Mouse (Mus musculus): ENCODE results near the gene Fbxo7. TPM values are rescaled to one million over a fixed set of nuclear protein-coding genes. Genes with fewer than 3 reads are reported as not detected.

Fbxo7 gene
- polyA plus RNA-seq, 1 experiment from 2014 or later, result 28.5 TPM

DNA sequence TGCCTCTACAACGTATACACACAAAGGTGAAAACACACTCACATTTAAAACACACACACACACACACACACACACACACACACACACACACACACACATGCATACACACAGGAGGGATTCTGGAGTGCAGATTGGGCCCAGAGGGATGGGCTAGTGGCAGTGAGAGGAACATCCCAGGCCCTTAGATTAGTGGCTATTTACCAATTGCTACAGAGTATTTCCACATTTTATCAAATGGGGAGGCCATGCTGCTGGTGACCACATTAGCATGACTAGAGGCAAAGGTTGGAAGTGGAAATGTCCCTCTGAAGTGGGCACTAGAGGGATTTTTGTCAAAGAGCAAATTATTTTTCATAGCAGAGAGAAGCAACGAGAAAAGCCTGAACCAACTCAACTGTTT lies 12.1 kb upstream of the Fbxo7 start:
- 82% methylated on average over 2 of the region's 2 CpGs for WGBS
- Histone ChIP-seq H3K27me3 (replicated peaks; ENCODE audit: control insufficient read depth, insufficient read depth, low read length) (no peaks in the 10 kb centered on the region), H3K4me2 (ENCODE audit: low read length) (no peak overlapping the region), H3K9me3 (ENCODE audit: control insufficient read depth, low read length) (no peaks in the 10 kb centered on the region), H3K9ac (ENCODE audit: low read length) (no peak overlapping the region), H3K4me3 (ENCODE audit: low read depth, low read length) (no peak overlapping the region), H3K27ac (ENCODE audit: low read depth) (no peak overlapping the region), H3K4me1 (replicated peaks; ENCODE audit: control insufficient read depth, insufficient read depth, low read length) (no peaks in the 10 kb centered on the region), H3K36me3 (ENCODE audit: control insufficient read depth, insufficient read depth, low read length) (no peaks in the 10 kb centered on the region)
- DNase-seq (ENCODE audit: low spot score), result no peak
- ATAC-seq (replicated peaks; ENCODE audit: low FRiP score, low TSS enrichment, low read depth), result no peak

DNA sequence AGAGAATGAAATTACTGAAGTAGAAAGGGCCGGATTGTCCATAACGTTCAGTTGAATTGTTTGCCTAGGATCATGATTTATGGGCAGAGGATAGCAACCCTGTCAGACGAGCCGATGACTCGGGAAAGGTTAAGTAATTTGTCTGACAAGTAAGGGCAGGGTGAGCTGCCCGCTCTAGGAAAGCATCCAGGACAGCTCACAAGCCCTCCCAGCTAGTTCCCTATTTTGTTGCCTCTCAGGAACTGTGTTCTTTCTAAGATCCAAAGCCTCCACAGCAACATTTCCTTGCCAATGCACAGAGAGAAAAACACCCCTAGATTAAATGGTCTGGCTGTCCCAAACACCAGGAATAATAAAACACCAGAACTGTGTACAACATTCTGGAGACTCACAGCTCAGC lies 11.1 kb upstream of the Fbxo7 start:
- H3K9ac ChIP-seq (ENCODE audit: low read length), result no peak overlapping the region
- WGBS, result 5% methylated on average over 6 of the region's 6 CpGs
- ATAC-seq (replicated peaks; ENCODE audit: low FRiP score, low TSS enrichment, low read depth) (no peak), DNase-seq (ENCODE audit: low spot score) (no peak)
- H3K36me3 ChIP-seq (ENCODE audit: control insufficient read depth, insufficient read depth, low read length), result no peaks in the 10 kb centered on the region
- no peaks in the 10 kb centered on the region for H3K27me3 ChIP-seq (replicated peaks; ENCODE audit: control insufficient read depth, insufficient read depth, low read length)
- H3K27ac ChIP-seq (ENCODE audit: low read depth), result no peak overlapping the region
- H3K9me3 ChIP-seq (ENCODE audit: control insufficient read depth, low read length), result no peaks in the 10 kb centered on the region
- H3K4me2 ChIP-seq (ENCODE audit: low read length), result no peak overlapping the region
- no peaks in the 10 kb centered on the region for H3K4me1 ChIP-seq (replicated peaks; ENCODE audit: control insufficient read depth, insufficient read depth, low read length)
- H3K4me3 ChIP-seq (ENCODE audit: low read depth, low read length), result no peak overlapping the region

DNA sequence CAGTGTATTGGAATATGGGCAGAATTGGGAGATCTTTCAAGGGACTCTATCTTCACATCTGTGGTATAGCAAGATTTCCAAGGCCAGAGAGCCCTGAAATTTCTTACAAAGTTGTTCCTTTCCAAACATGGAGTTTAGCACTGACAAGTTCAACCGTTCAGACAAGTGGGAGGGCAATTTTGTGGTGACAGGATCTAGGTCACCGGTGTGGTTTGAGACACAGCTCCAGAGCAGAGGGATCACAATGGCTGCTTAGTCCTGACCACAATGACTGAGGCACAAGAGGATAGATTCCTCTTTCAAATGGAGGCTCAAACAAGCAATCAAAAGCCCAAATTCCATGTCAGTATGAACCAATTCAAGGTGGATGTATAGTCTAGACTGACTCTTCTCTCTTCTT lies 10.6 kb upstream of the Fbxo7 start:
- no peak overlapping the region for H3K9ac ChIP-seq (ENCODE audit: low read length)
- H3K9me3 ChIP-seq (ENCODE audit: control insufficient read depth, low read length), result no peaks in the 10 kb centered on the region
- H3K4me3 ChIP-seq (ENCODE audit: low read depth, low read length), result no peak overlapping the region
- no peaks in the 10 kb centered on the region for H3K4me1 ChIP-seq (replicated peaks; ENCODE audit: control insufficient read depth, insufficient read depth, low read length)
- ATAC-seq (replicated peaks; ENCODE audit: low FRiP score, low TSS enrichment, low read depth) (no peak), DNase-seq (ENCODE audit: low spot score) (no peak)
- no peaks in the 10 kb centered on the region for H3K27me3 ChIP-seq (replicated peaks; ENCODE audit: control insufficient read depth, insufficient read depth, low read length)
- H3K27ac ChIP-seq (ENCODE audit: low read depth), result no peak overlapping the region
- H3K4me2 ChIP-seq (ENCODE audit: low read length), result no peak overlapping the region
- H3K36me3 ChIP-seq (ENCODE audit: control insufficient read depth, insufficient read depth, low read length), result no peaks in the 10 kb centered on the region
- WGBS, result 82% methylated on average over 2 of the region's 2 CpGs

DNA sequence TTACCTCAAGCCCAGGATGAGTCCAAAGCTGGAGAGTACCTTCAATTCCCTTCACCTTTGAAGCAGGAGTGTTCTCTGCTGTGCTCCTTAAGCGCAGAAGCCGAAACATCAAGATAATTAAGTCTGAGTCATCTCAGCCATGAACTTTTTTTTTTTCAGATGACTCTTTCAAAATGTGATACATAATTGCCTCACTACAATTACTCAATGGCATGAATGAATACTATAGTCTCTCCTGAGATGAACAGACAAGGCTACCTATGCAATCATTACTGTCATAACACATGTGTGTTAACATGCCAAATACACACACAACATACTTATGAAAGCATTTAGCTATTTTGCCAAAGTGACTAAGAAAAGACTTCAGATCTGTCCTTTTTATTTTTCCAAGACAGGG lies 10.0 kb upstream of the Fbxo7 start, which contains the start of gene Bpifc:
TSS of gene Bpifc (minus strand) at position 115 of the 400 bp plus-strand sequence.
- Histone ChIP-seq H3K36me3 (ENCODE audit: control insufficient read depth, insufficient read depth, low read length) (no peaks in the 10 kb centered on the region), H3K4me2 (ENCODE audit: low read length) (no peak within 1 kb of the TSS), H3K9ac (ENCODE audit: low read length) (no peak within 1 kb of the TSS), H3K9me3 (ENCODE audit: control insufficient read depth, low read length) (no peaks in the 10 kb centered on the region), H3K27ac (ENCODE audit: low read depth) (no peak within 1 kb of the TSS), H3K4me3 (ENCODE audit: low read depth, low read length) (no peak within 1 kb of the TSS), H3K4me1 (replicated peaks; ENCODE audit: control insufficient read depth, insufficient read depth, low read length) (no peaks in the 10 kb centered on the region), H3K27me3 (replicated peaks; ENCODE audit: control insufficient read depth, insufficient read depth, low read length) (no peaks in the 10 kb centered on the region)
- no peak for DNase-seq (ENCODE audit: low spot score)
- 86% methylated on average over 2 of the region's 2 CpGs for WGBS
- ATAC-seq (replicated peaks; ENCODE audit: low FRiP score, low TSS enrichment, low read depth), result no peak

DNA sequence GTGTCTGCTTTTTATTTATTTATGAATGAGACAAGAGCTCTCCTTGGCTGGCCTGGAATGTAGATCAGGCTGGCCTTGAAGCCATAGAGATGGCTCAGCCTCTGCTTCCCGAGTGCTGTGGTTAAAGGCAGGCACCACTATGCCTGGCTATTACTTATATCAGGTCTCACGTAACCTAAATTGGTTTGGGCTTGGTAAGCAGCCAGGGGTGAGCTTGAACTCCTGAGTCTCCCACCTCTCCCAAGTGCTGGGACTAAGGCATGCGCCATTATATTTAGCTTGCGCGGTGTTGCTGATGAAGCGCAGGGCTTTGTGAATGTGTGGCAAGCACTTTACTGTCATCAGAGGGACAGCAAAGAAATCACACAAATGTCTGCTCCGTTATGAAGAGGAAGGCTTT lies 4.0 kb upstream of the Fbxo7 start:
- Histone ChIP-seq H3K36me3 (ENCODE audit: control insufficient read depth, insufficient read depth, low read length) (no peaks in the 10 kb centered on the region), H3K4me1 (replicated peaks; ENCODE audit: control insufficient read depth, insufficient read depth, low read length) (0 out of 2 replicates have a peak, but pooled peaks cover 9% of the 10 kb centered on the region), H3K4me3 (ENCODE audit: low read depth, low read length) (no peak overlapping the region), H3K27ac (ENCODE audit: low read depth) (no peak overlapping the region), H3K27me3 (replicated peaks; ENCODE audit: control insufficient read depth, insufficient read depth, low read length) (no peaks in the 10 kb centered on the region), H3K9ac (ENCODE audit: low read length) (no peak overlapping the region), H3K4me2 (ENCODE audit: low read length) (no peak overlapping the region), H3K9me3 (ENCODE audit: control insufficient read depth, low read length) (no peaks in the 10 kb centered on the region)
- WGBS, result 91% methylated on average over 7 of the region's 7 CpGs
- ATAC-seq (replicated peaks; ENCODE audit: low FRiP score, low TSS enrichment, low read depth) (no peak), DNase-seq (ENCODE audit: low spot score) (peak; percentile 41)

DNA sequence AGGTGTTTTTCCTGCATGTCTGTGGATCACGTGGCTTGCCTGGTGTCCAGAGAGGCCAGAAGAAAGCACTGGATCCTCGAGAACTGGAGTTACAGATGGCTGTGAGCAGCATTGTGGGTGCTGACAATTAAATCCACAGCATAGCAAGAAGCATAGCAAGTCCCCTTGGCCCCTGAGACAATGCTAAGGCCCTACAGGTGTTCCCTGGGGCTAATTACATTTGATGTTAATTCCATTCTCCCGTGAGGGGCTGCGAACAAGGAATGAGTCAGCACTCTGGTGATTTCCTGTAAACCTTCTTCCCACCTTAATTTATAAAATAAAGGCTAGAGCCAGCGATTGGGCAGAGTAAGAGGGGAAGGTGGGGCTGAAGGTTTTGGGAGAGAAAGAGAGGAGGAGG lies 3.0 kb upstream of the Fbxo7 start:
- no peak overlapping the region for H3K4me2 ChIP-seq (ENCODE audit: low read length)
- no peak overlapping the region for H3K9ac ChIP-seq (ENCODE audit: low read length)
- 0 out of 2 replicates have a peak, but pooled peaks cover 11% of the 10 kb centered on the region for H3K4me1 ChIP-seq (replicated peaks; ENCODE audit: control insufficient read depth, insufficient read depth, low read length)
- DNase-seq (ENCODE audit: low spot score), result no peak
- no peak overlapping the region for H3K27ac ChIP-seq (ENCODE audit: low read depth)
- no peak overlapping the region for H3K4me3 ChIP-seq (ENCODE audit: low read depth, low read length)
- H3K27me3 ChIP-seq (replicated peaks; ENCODE audit: control insufficient read depth, insufficient read depth, low read length), result no peaks in the 10 kb centered on the region
- H3K9me3 ChIP-seq (ENCODE audit: control insufficient read depth, low read length), result no peaks in the 10 kb centered on the region
- H3K36me3 ChIP-seq (ENCODE audit: control insufficient read depth, insufficient read depth, low read length), result no peaks in the 10 kb centered on the region
- 42% methylated on average over 5 of the region's 5 CpGs for WGBS
- no peak for ATAC-seq (replicated peaks; ENCODE audit: low FRiP score, low TSS enrichment, low read depth)

DNA sequence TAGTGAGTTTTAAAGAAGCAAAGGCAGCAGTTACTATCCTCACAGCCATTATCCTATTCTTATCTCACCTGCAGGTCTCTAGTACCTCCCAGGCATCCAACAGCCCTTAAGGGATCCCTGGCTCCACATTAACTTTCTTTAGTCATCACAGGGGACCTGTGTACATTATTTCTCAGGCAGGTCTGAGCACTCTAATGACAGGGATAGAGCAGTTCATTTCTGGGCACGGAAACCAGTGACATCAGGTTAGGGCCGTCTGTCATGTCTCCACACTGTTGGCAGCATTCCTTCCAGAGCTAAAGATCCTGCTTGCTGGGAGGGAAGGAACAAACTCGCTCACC lies 394 bp upstream of the Fbxo7 start:
- WGBS, result 0% methylated on average over 3 of the region's 3 CpGs
- H3K27me3 ChIP-seq (replicated peaks; ENCODE audit: control insufficient read depth, insufficient read depth, low read length), result no peaks in the 10 kb centered on the region
- peak overlapping the region; percentile 90; the same call in 1 of the 2 replicates for H3K4me3 ChIP-seq (ENCODE audit: low read depth, low read length)
- no peaks in the 10 kb centered on the region for H3K9me3 ChIP-seq (ENCODE audit: control insufficient read depth, low read length)
- ATAC-seq (replicated peaks; ENCODE audit: low FRiP score, low TSS enrichment, low read depth) (no peak; the same call in 1 of the 2 replicates), DNase-seq (ENCODE audit: low spot score) (no peak)
- H3K9ac ChIP-seq (ENCODE audit: low read length), result no peak overlapping the region
- H3K36me3 ChIP-seq (ENCODE audit: control insufficient read depth, insufficient read depth, low read length), result 0 out of 2 replicates have a peak, but pooled peaks cover 7% of the 10 kb centered on the region
- peak overlapping the region; percentile 79 for H3K4me2 ChIP-seq (ENCODE audit: low read length)
- no peak overlapping the region for H3K27ac ChIP-seq (ENCODE audit: low read depth)
- 0 out of 2 replicates have a peak, but pooled peaks cover 11% of the 10 kb centered on the region for H3K4me1 ChIP-seq (replicated peaks; ENCODE audit: control insufficient read depth, insufficient read depth, low read length)

DNA sequence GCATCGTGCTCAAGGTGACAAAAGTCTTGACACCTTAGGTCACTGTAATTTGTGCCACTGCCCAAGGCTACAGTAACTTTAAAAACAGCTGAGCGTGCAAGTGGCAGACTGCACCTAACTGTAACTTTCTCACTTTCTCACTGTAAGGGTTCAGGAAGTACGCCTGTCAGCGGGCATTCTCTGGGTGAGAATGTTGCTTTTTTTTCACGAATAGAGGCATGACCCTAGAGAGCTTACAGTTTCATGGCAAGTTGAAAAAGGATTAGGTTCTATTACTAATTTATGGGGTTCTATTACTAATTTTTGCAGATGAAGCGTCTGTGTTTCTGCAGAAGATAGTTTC lies 673 bp downstream of the Fbxo7 start:
- no peaks in the 10 kb centered on the region for H3K9me3 ChIP-seq (ENCODE audit: control insufficient read depth, low read length)
- peak overlapping the region; percentile 85 for H3K9ac ChIP-seq (ENCODE audit: low read length)
- ATAC-seq (replicated peaks; ENCODE audit: low FRiP score, low TSS enrichment, low read depth), result no peak; the same call in 1 of the 2 replicates
- no peaks in the 10 kb centered on the region for H3K27me3 ChIP-seq (replicated peaks; ENCODE audit: control insufficient read depth, insufficient read depth, low read length)
- 5% methylated on average over 6 of the region's 6 CpGs for WGBS
- 0 out of 2 replicates have a peak, but pooled peaks cover 7% of the 10 kb centered on the region for H3K36me3 ChIP-seq (ENCODE audit: control insufficient read depth, insufficient read depth, low read length)
- peak overlapping the region; percentile 91; the same call in 1 of the 2 replicates for H3K27ac ChIP-seq (ENCODE audit: low read depth)
- peak overlapping the region; percentile 90 for H3K4me3 ChIP-seq (ENCODE audit: low read depth, low read length)
- H3K4me1 ChIP-seq (replicated peaks; ENCODE audit: control insufficient read depth, insufficient read depth, low read length), result 0 out of 2 replicates have a peak, but pooled peaks cover 11% of the 10 kb centered on the region
- H3K4me2 ChIP-seq (ENCODE audit: low read length), result peak overlapping the region; percentile 79
- no peak for DNase-seq (ENCODE audit: low spot score)

DNA sequence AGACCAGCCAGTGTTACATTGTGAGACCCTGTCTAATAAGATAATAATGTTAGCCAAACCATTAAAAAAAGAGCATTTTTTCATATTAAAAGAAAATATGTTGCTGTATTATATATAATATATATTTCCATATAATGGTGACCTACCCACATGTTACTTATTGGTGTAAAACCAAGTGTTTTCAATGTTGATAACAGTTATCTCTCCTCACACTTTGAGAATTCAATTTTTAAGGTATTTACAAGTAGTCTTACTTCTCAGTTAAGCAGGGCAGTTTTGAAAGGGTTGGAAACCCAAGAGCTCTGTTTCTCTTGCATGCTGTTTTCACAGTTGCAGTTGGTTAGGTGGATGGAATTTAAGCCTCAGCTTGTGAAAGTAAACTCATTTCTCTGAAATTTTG lies 1.4 kb downstream of the Fbxo7 start:
- ATAC-seq (replicated peaks; ENCODE audit: low FRiP score, low TSS enrichment, low read depth) (no peak), DNase-seq (ENCODE audit: low spot score) (no peak)
- 0 out of 2 replicates have a peak, but pooled peaks cover 7% of the 10 kb centered on the region for H3K36me3 ChIP-seq (ENCODE audit: control insufficient read depth, insufficient read depth, low read length)
- 0 out of 2 replicates have a peak, but pooled peaks cover 11% of the 10 kb centered on the region for H3K4me1 ChIP-seq (replicated peaks; ENCODE audit: control insufficient read depth, insufficient read depth, low read length)
- H3K9me3 ChIP-seq (ENCODE audit: control insufficient read depth, low read length), result no peaks in the 10 kb centered on the region
- H3K27ac ChIP-seq (ENCODE audit: low read depth), result no peak overlapping the region
- no peaks in the 10 kb centered on the region for H3K27me3 ChIP-seq (replicated peaks; ENCODE audit: control insufficient read depth, insufficient read depth, low read length)
- H3K4me3 ChIP-seq (ENCODE audit: low read depth, low read length), result 0 out of 2 replicates have a peak overlapping the region, but pooled peaks have one; percentile 90
- peak overlapping the region; percentile 79 for H3K4me2 ChIP-seq (ENCODE audit: low read length)
- H3K9ac ChIP-seq (ENCODE audit: low read length), result no peak overlapping the region
